Mouse (Mus musculus) kidney, postnatal 0 days (tissue): ENCODE measurements at regions not wholly inside any gene's neighbourhood (a gene's known extent, or its start where the extent isn't known, plus 50 kb on each side); places are given as distances from the start of the nearest gene placed in this dataset.
"Not testable (repeated sequence)": the region's sequence is repeated elsewhere in the genome, so short reads cannot be mapped to it uniquely, and the experiment has no call there.

ENCODE experiments used
- ATAC-seq: fragments of 200-750 bp; cut with Nextera tagmentation; replicated peaks from 2 replicates; pipeline ENCODE4 v1.8.0; 2017; ENCODE audit warnings: low read depth, moderate number of reproducible peaks, moderate TSS enrichment, moderate library complexity; ENCODE audit not compliant: low FRiP score
- DNase-seq: peaks from one replicate; pipeline ENCODE4 v3.0.0-alpha.2; 2016; ENCODE audit warnings: low spot score
- H3K27ac ChIP-seq: fragments of 300-500 bp; sonication (generic); 2 replicates; pipeline ENCODE4 v1.5.1; 2014; ENCODE audit warnings: mild to moderate bottlenecking
- H3K27me3 ChIP-seq: fragments of 300-500 bp; sonication (generic); 2 replicates; pipeline ENCODE4 v1.6.1; 2014; ENCODE audit warnings: low read length, mixed read lengths; ENCODE audit not compliant: insufficient read depth
- H3K36me3 ChIP-seq: fragments of 300-500 bp; sonication (generic); 2 replicates; pipeline ENCODE4 v1.6.1; 2014; ENCODE audit warnings: low read length, mixed read lengths; ENCODE audit not compliant: insufficient read depth
- H3K4me1 ChIP-seq: fragments of 300-500 bp; sonication (generic); replicated peaks from 2 replicates; pipeline ENCODE4 v1.6.1; 2014; ENCODE audit warnings: antibody characterized with exemption, low read length, mixed read lengths; ENCODE audit not compliant: insufficient read depth
- H3K4me2 ChIP-seq: fragments of 300-500 bp; sonication (generic); 2 replicates; pipeline ENCODE4 v1.6.1; 2014; ENCODE audit warnings: mild to moderate bottlenecking, low read length, moderate library complexity, mixed read lengths
- H3K4me3 ChIP-seq: fragments of 300-500 bp; sonication (generic); replicated peaks from 2 replicates; pipeline ENCODE4 v1.5.1; 2014; ENCODE audit warnings: low read depth, low read length
- H3K9ac ChIP-seq: fragments of 300-500 bp; sonication (generic); 2 replicates; pipeline ENCODE4 v1.6.1; 2014; ENCODE audit warnings: low read depth, low read length
- H3K9me3 ChIP-seq: fragments of 300-500 bp; sonication (generic); replicated peaks from 2 replicates; pipeline ENCODE4 v1.6.1; 2016; ENCODE audit warnings: low read length, inconsistent platforms, mixed read lengths
- CTCF ChIP-seq: IDR thresholded peaks from 2 replicates; pipeline ENCODE4 v1.5.1; 2016; ENCODE audit warnings: antibody characterized with exemption, low read depth, mild to moderate bottlenecking, moderate library complexity
- WGBS: fragments of 180-500 bp; shearing (Covaris S2); extraction: QIAGEN DNeasy Blood & Tissue Kit; methylation state at CpG from one replicate; pipeline ENCODE4 v1.1.7; 2014; 5-methylcytosine and 5-hydroxymethylcytosine counted together

DNA sequence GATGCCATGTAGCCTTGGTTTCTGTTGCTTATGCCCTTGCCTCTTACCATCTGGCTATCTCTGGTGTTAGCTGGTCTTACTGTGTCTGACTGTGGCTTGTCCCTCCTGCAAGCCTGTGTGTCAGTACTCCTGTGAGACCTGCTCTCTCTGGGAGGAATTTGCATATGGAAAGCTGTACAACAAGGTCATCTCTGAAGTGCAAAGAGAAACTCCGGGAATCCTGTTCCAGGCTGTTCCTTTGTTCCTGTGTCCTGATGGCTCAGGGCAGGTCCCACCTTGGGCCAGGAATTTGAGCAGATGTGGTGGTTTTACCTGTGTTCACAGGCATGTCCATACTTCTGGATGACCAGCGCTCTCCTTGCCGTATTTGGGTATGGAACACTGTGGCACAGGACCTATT, 218.6 kb upstream of the Nsun6 start:
- Histone ChIP-seq H3K4me1 (no peaks in the 10 kb centered on the region), H3K9ac (no peak overlapping the region), H3K36me3 (no peaks in the 10 kb centered on the region), H3K27me3 (no peaks in the 10 kb centered on the region), H3K9me3 (no peaks in the 10 kb centered on the region), H3K4me2 (no peak overlapping the region), H3K27ac (no peak overlapping the region), H3K4me3 (no peak overlapping the region)
- DNase-seq (no peak), ATAC-seq (no peak)
- no peak for TF ChIP-seq CTCF
- WGBS = 92% methylated on average over 3 of the region's 3 CpGs

GRCm38 (mm10) chr2:15260486-15261165, 205.8 kb upstream of the Nsun6 start:
- H3K4me2 ChIP-seq = no peak overlapping the region
- TF ChIP-seq CTCF = peak; percentile 67
- ATAC-seq (no peak), DNase-seq (peak; percentile 62)
- 24% methylated on average over 4 of the region's 4 CpGs for WGBS
- no peak overlapping the region for H3K4me3 ChIP-seq
- H3K27me3 ChIP-seq = no peaks in the 10 kb centered on the region
- H3K36me3 ChIP-seq = no peaks in the 10 kb centered on the region
- H3K9ac ChIP-seq = no peak overlapping the region
- H3K4me1 ChIP-seq = no peaks in the 10 kb centered on the region
- H3K27ac ChIP-seq = no peak overlapping the region
- H3K9me3 ChIP-seq = no peaks in the 10 kb centered on the region

DNA sequence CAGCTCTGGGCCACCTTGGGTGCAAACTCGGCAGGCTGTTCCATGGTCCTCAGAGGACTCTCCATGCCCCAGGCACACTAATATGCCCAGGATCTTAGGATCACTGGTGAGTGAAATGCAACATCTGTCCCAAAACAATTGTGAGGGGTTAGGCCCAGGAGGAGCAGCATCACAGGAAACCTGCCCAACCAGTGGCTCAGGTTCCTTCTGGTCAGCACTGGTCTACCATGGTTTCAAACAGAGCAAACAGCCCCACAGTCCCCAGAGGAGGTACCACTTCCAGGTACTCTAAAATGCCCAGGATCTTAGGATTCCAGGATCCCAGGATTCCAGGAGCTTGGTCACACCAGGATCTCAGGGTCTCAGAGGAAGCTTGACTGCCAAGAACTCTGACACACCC, 187.4 kb upstream of the Nsun6 start:
- DNase-seq, H3K4me1 ChIP-seq, H3K9ac ChIP-seq, H3K27me3 ChIP-seq, H3K4me3 ChIP-seq, H3K36me3 ChIP-seq, H3K9me3 ChIP-seq, H3K4me2 ChIP-seq, H3K27ac ChIP-seq, ATAC-seq: not testable (repeated sequence)
- WGBS = 86% methylated on average over 1 of the region's 1 CpGs

DNA sequence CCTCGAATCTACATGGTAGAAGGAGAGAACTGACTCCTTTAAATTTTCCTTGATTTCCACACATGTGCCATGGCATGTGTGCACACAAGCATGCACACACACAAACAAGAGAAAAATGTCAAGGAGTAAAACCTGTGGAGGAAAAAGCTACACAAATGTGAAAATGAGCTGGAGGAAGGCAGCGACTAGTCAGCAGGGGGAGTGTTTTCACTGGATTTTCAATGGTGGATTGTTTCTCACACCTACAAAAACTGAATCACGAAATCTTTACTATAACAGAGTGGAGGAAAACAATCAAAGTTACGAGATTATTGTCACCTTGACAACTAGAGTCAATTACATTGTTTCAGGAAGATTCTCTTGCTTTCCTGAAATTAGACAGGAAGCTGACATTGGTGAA, 167.0 kb upstream of the Nsun6 start:
- H3K4me3 ChIP-seq = no peak overlapping the region
- no peak for ATAC-seq
- H3K4me1 ChIP-seq = no peaks in the 10 kb centered on the region
- no peaks in the 10 kb centered on the region for H3K9me3 ChIP-seq
- no peak overlapping the region for H3K27ac ChIP-seq
- no peak overlapping the region for H3K9ac ChIP-seq
- WGBS = 45% methylated on average over 4 of the region's 4 CpGs
- H3K4me2 ChIP-seq = no peak overlapping the region
- H3K27me3 ChIP-seq = no peaks in the 10 kb centered on the region
- peak; percentile 46; the same call in 1 of the 2 replicates for TF ChIP-seq CTCF
- no peaks in the 10 kb centered on the region for H3K36me3 ChIP-seq
- DNase-seq = no peak

DNA sequence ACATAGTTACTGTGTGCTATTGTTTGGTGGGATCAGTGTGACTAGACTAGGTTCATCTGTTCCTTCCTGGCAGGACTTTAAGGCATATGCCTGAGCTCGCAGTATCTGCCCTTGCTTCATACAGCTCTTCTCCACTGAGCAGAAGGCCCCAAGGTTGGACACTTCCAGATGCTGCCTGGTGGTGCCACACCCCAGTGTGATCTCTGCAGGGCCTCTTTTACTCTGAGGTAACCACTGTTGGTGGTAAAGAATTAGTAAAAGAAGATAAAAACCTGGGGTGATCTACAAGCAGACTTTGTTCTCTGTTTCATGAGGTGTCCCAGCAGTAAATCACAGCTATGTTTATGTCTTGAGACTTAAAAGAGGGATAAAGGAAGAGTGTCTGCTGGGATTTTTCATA, 133.2 kb upstream of the Nsun6 start:
- Histone ChIP-seq H3K36me3 (no peaks in the 10 kb centered on the region), H3K4me1 (no peaks in the 10 kb centered on the region), H3K9me3 (no peaks in the 10 kb centered on the region), H3K9ac (no peak overlapping the region), H3K4me2 (no peak overlapping the region), H3K4me3 (no peak overlapping the region), H3K27ac (no peak overlapping the region), H3K27me3 (no peaks in the 10 kb centered on the region)
- DNase-seq = no peak
- 79% methylated on average over 1 of the region's 1 CpGs for WGBS
- TF ChIP-seq CTCF = no peak
- no peak for ATAC-seq

- TF ChIP-seq CTCF = no peak
- Histone ChIP-seq H3K4me2 (no peak overlapping the region), H3K4me3 (no peak overlapping the region), H3K9me3 (no peaks in the 10 kb centered on the region), H3K27ac (no peak overlapping the region), H3K27me3 (no peaks in the 10 kb centered on the region), H3K4me1 (no peaks in the 10 kb centered on the region), H3K9ac (no peak overlapping the region), H3K36me3 (no peaks in the 10 kb centered on the region)
- 83% methylated on average over 3 of the region's 3 CpGs for WGBS
- DNase-seq (no peak), ATAC-seq (no peak)
Observed at GRCm38 (mm10) chr2:15181000-15181399, 126.1 kb upstream of the Nsun6 start.

GRCm38 (mm10) chr2:15166435-15167024, 111.7 kb upstream of the Nsun6 start:
- Histone ChIP-seq H3K4me2 (no peak overlapping the region), H3K27me3 (no peaks in the 10 kb centered on the region), H3K4me3 (no peak overlapping the region), H3K4me1 (no peaks in the 10 kb centered on the region), H3K9me3 (no peaks in the 10 kb centered on the region), H3K27ac (no peak overlapping the region), H3K36me3 (no peaks in the 10 kb centered on the region), H3K9ac (no peak overlapping the region)
- TF ChIP-seq CTCF = no peak
- ATAC-seq = no peak
- DNase-seq = no peak
